Mouse (Mus musculus): ENCODE measurements at regions not wholly inside any gene's neighbourhood (a gene's known extent, or its start where the extent isn't known, plus 50 kb on each side); places are given as distances from the start of the nearest gene placed in this dataset.

- no peaks in the 10 kb centered on the region for H3K4me1 ChIP-seq (replicated peaks; ENCODE audit: control insufficient read depth, insufficient read depth, low read length)
- no peak for TF ChIP-seq POLR2A (IDR thresholded peaks at IDR 0.05; ENCODE audit: control insufficient read depth, extremely low read depth, insufficient read depth, low read length, poor library complexity)
- TF ChIP-seq CTCF (IDR thresholded peaks at IDR 0.05; ENCODE audit: borderline replicate concordance, control insufficient read depth, extremely low read depth, insufficient read depth, low read length, poor library complexity) = no peak
- H3K4me3 ChIP-seq (ENCODE audit: control insufficient read depth, insufficient read depth, low read length) = no peak overlapping the region
- no peaks in the 10 kb centered on the region for H3K36me3 ChIP-seq (ENCODE audit: control insufficient read depth, insufficient read depth, low read length)
- no peaks in the 10 kb centered on the region for H3K27me3 ChIP-seq (ENCODE audit: control insufficient read depth, insufficient read depth, low read length)
- WGBS = 55% methylated on average over 8 of the region's 8 CpGs
- H3K27ac ChIP-seq (ENCODE audit: control insufficient read depth, insufficient read depth, low read length) = no peak overlapping the region
- no peak for DNase-seq
Observed at GRCm38 (mm10) chr12:13129677-13130082, 119.3 kb downstream of the Ddx1 start.

- WGBS = 51% methylated on average over 11 of the region's 11 CpGs
- Histone ChIP-seq H3K36me3 (ENCODE audit: control insufficient read depth, insufficient read depth, low read length) (no peaks in the 10 kb centered on the region), H3K4me3 (ENCODE audit: control insufficient read depth, insufficient read depth, low read length) (no peak overlapping the region), H3K27me3 (ENCODE audit: control insufficient read depth, insufficient read depth, low read length) (no peaks in the 10 kb centered on the region), H3K27ac (ENCODE audit: control insufficient read depth, insufficient read depth, low read length) (no peak overlapping the region), H3K4me1 (replicated peaks; ENCODE audit: control insufficient read depth, insufficient read depth, low read length) (no peaks in the 10 kb centered on the region)
- DNase-seq = no peak
- TF ChIP-seq CTCF (IDR thresholded peaks at IDR 0.05; ENCODE audit: borderline replicate concordance, control insufficient read depth, extremely low read depth, insufficient read depth, low read length, poor library complexity) = no peak
- TF ChIP-seq POLR2A (IDR thresholded peaks at IDR 0.05; ENCODE audit: control insufficient read depth, extremely low read depth, insufficient read depth, low read length, poor library complexity) = no peak
Observed at GRCm38 (mm10) chr12:13127407-13127806, 121.6 kb downstream of the Ddx1 start.

GRCm38 (mm10) chr12:13125054-13125453, 124.0 kb downstream of the Ddx1 start:
- no peak overlapping the region for H3K4me3 ChIP-seq (ENCODE audit: control insufficient read depth, insufficient read depth, low read length)
- no peaks in the 10 kb centered on the region for H3K36me3 ChIP-seq (ENCODE audit: control insufficient read depth, insufficient read depth, low read length)
- H3K27me3 ChIP-seq (ENCODE audit: control insufficient read depth, insufficient read depth, low read length) = no peaks in the 10 kb centered on the region
- H3K27ac ChIP-seq (ENCODE audit: control insufficient read depth, insufficient read depth, low read length) = no peak overlapping the region
- TF ChIP-seq POLR2A (IDR thresholded peaks at IDR 0.05; ENCODE audit: control insufficient read depth, extremely low read depth, insufficient read depth, low read length, poor library complexity) (no peak), CTCF (IDR thresholded peaks at IDR 0.05; ENCODE audit: borderline replicate concordance, control insufficient read depth, extremely low read depth, insufficient read depth, low read length, poor library complexity) (no peak)
- 100% methylated on average over 1 of the region's 1 CpGs for WGBS
- DNase-seq = no peak
- H3K4me1 ChIP-seq (replicated peaks; ENCODE audit: control insufficient read depth, insufficient read depth, low read length) = no peaks in the 10 kb centered on the region

- TF ChIP-seq CTCF (IDR thresholded peaks at IDR 0.05; ENCODE audit: borderline replicate concordance, control insufficient read depth, extremely low read depth, insufficient read depth, low read length, poor library complexity) = no peak
- TF ChIP-seq POLR2A (IDR thresholded peaks at IDR 0.05; ENCODE audit: control insufficient read depth, extremely low read depth, insufficient read depth, low read length, poor library complexity) = no peak
- H3K36me3 ChIP-seq (ENCODE audit: control insufficient read depth, insufficient read depth, low read length) = no peaks in the 10 kb centered on the region
- WGBS = 28% methylated on average over 9 of the region's 9 CpGs
- H3K27me3 ChIP-seq (ENCODE audit: control insufficient read depth, insufficient read depth, low read length) = no peaks in the 10 kb centered on the region
- DNase-seq = no peak
- no peaks in the 10 kb centered on the region for H3K4me1 ChIP-seq (replicated peaks; ENCODE audit: control insufficient read depth, insufficient read depth, low read length)
- no peak overlapping the region for H3K4me3 ChIP-seq (ENCODE audit: control insufficient read depth, insufficient read depth, low read length)
- no peak overlapping the region for H3K27ac ChIP-seq (ENCODE audit: control insufficient read depth, insufficient read depth, low read length)
Observed at GRCm38 (mm10) chr12:13122282-13122681, 126.7 kb downstream of the Ddx1 start.

- Histone ChIP-seq H3K27me3 (ENCODE audit: control insufficient read depth, insufficient read depth, low read length) (no peaks in the 10 kb centered on the region), H3K4me1 (replicated peaks; ENCODE audit: control insufficient read depth, insufficient read depth, low read length) (no peaks in the 10 kb centered on the region), H3K36me3 (ENCODE audit: control insufficient read depth, insufficient read depth, low read length) (no peaks in the 10 kb centered on the region), H3K4me3 (ENCODE audit: control insufficient read depth, insufficient read depth, low read length) (no peak overlapping the region), H3K27ac (ENCODE audit: control insufficient read depth, insufficient read depth, low read length) (no peak overlapping the region)
- WGBS = 76% methylated on average over 7 of the region's 7 CpGs
- TF ChIP-seq CTCF (IDR thresholded peaks at IDR 0.05; ENCODE audit: borderline replicate concordance, control insufficient read depth, extremely low read depth, insufficient read depth, low read length, poor library complexity) = no peak
- TF ChIP-seq POLR2A (IDR thresholded peaks at IDR 0.05; ENCODE audit: control insufficient read depth, extremely low read depth, insufficient read depth, low read length, poor library complexity) = no peak
- no peak for DNase-seq
Observed at GRCm38 (mm10) chr12:13120581-13120980, 128.4 kb downstream of the Ddx1 start.

GRCm38 (mm10) chr12:13119653-13120052, 129.4 kb downstream of the Ddx1 start:
- Histone ChIP-seq H3K4me1 (replicated peaks; ENCODE audit: control insufficient read depth, insufficient read depth, low read length) (no peaks in the 10 kb centered on the region), H3K36me3 (ENCODE audit: control insufficient read depth, insufficient read depth, low read length) (no peaks in the 10 kb centered on the region), H3K27me3 (ENCODE audit: control insufficient read depth, insufficient read depth, low read length) (no peaks in the 10 kb centered on the region), H3K4me3 (ENCODE audit: control insufficient read depth, insufficient read depth, low read length) (no peak overlapping the region), H3K27ac (ENCODE audit: control insufficient read depth, insufficient read depth, low read length) (no peak overlapping the region)
- TF ChIP-seq CTCF (IDR thresholded peaks at IDR 0.05; ENCODE audit: borderline replicate concordance, control insufficient read depth, extremely low read depth, insufficient read depth, low read length, poor library complexity) (no peak), POLR2A (IDR thresholded peaks at IDR 0.05; ENCODE audit: control insufficient read depth, extremely low read depth, insufficient read depth, low read length, poor library complexity) (no peak)
- DNase-seq = no peak
- WGBS = 89% methylated on average over 3 of the region's 3 CpGs

GRCm38 (mm10) chr12:13118026-13118425, 131.0 kb downstream of the Ddx1 start:
- Histone ChIP-seq H3K4me3 (ENCODE audit: control insufficient read depth, insufficient read depth, low read length) (no peak overlapping the region), H3K36me3 (ENCODE audit: control insufficient read depth, insufficient read depth, low read length) (no peaks in the 10 kb centered on the region), H3K4me1 (replicated peaks; ENCODE audit: control insufficient read depth, insufficient read depth, low read length) (no peaks in the 10 kb centered on the region), H3K27ac (ENCODE audit: control insufficient read depth, insufficient read depth, low read length) (no peak overlapping the region), H3K27me3 (ENCODE audit: control insufficient read depth, insufficient read depth, low read length) (no peaks in the 10 kb centered on the region)
- 83% methylated on average over 9 of the region's 9 CpGs for WGBS
- no peak for DNase-seq
- no peak for TF ChIP-seq CTCF (IDR thresholded peaks at IDR 0.05; ENCODE audit: borderline replicate concordance, control insufficient read depth, extremely low read depth, insufficient read depth, low read length, poor library complexity)
- TF ChIP-seq POLR2A (IDR thresholded peaks at IDR 0.05; ENCODE audit: control insufficient read depth, extremely low read depth, insufficient read depth, low read length, poor library complexity) = no peak
